Mouse (Mus musculus): ENCODE data around the gene Moap1. TPM values are rescaled to one million over a fixed set of nuclear protein-coding genes. Genes with fewer than 3 reads are reported as not detected.

Gene Moap1
- polyA plus RNA-seq, 1 experiment from 2014 or later, result 7.6 TPM

DNA sequence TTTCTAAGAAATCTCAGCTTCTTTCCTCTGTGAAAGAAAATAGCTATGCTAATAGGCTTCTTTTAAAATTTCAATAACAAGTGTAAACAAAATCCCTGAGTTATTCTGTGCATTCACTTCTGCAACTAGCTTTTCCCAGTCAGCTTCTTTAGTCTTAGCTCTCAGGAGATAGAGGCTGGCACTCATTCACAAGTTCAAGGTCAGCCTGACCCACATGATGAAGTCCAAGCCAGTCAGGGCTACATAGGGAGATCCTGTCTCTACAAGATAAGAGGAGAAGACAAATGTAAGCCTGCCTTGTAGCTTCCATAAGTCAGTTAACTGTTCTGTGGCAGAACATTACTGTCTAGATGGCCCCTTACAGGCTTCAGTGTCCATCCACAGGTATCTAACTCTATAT is 20.2 kb upstream of the Moap1 start:
- Histone ChIP-seq H3K9ac (no peak overlapping the region), H3K9me3 (replicated peaks) (no peaks in the 10 kb centered on the region), H3K4me2 (no peak overlapping the region), H3K4me1 (replicated peaks) (peaks cover 17% of the 10 kb centered on the region), H3K27ac (replicated peaks) (no peak overlapping the region), H3K4me3 (replicated peaks) (no peak overlapping the region), H3K36me3 (replicated peaks) (peaks cover 59% of the 10 kb centered on the region), H3K27me3 (no peaks in the 10 kb centered on the region)
- no peak for ATAC-seq (ENCODE audit: insufficient read depth)

DNA sequence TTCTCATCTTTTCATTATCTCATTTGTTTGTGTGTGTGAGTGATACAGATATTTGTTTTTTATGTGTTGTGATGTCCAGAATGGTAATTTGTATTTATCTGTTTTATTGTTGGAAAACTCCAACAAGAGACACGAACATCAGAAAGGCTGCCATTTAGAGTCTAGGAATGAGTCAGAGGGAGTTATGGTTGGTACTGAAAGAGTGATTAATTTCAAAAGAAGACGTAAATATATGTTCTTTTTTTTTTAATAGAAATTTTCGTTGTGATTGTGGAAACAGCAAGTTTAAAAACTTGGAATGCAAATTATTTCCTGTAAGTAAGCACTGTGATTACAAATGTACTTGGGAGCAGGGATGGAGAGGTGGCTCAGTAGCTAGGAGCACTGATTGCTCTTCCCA is 18.2 kb upstream of the Moap1 start:
- no peak overlapping the region for H3K27ac ChIP-seq (replicated peaks)

DNA sequence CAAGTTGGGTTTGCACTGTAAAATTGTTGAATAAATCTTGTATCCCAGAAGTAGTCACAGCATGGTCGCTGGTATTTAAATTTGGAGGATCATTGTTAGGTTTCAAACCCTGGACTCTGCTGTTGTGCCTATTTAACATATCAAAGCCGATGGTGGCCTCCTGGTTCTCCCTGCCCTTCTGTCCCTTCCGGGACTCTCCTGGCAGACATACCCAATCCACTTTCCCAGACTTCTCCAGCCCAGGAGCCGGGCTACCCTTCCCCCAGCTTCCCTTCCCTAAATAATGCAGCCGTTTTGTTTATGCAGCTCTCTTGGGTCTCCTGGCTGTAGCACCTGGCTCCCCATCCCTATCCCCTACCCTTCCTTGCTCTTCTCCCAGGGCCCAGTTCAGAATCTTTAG is 15.5 kb upstream of the Moap1 start:
- ATAC-seq (ENCODE audit: insufficient read depth), result no peak
- peak overlapping the region; percentile 83 for H3K4me2 ChIP-seq
- peak overlapping the region; percentile 80; the same call in 1 of the 2 replicates for H3K27ac ChIP-seq (replicated peaks)
- peak overlapping the region; percentile 80 for H3K9ac ChIP-seq
- peaks cover 41% of the 10 kb centered on the region for H3K4me1 ChIP-seq (replicated peaks)
- H3K36me3 ChIP-seq (replicated peaks), result peaks cover 19% of the 10 kb centered on the region
- H3K4me3 ChIP-seq (replicated peaks), result peak overlapping the region; percentile 80
- H3K27me3 ChIP-seq, result no peaks in the 10 kb centered on the region
- WGBS (ENCODE audit: insufficient replicate concordance), result 9% methylated on average over 5 of the region's 5 CpGs
- H3K9me3 ChIP-seq (replicated peaks), result no peaks in the 10 kb centered on the region

More for the DNA sequence above, 18.2 kb upstream of the Moap1 start:
- peaks cover 39% of the 10 kb centered on the region for H3K36me3 ChIP-seq (replicated peaks)
- H3K9me3 ChIP-seq (replicated peaks), result no peaks in the 10 kb centered on the region
- no peak overlapping the region for H3K4me3 ChIP-seq (replicated peaks)
- no peak overlapping the region for H3K4me2 ChIP-seq
- no peak for ATAC-seq (ENCODE audit: insufficient read depth)
- WGBS (ENCODE audit: insufficient replicate concordance), result 73% methylated on average over 3 of the region's 3 CpGs
- no peaks in the 10 kb centered on the region for H3K27me3 ChIP-seq
- H3K4me1 ChIP-seq (replicated peaks), result peaks cover 23% of the 10 kb centered on the region
- H3K9ac ChIP-seq, result no peak overlapping the region

DNA sequence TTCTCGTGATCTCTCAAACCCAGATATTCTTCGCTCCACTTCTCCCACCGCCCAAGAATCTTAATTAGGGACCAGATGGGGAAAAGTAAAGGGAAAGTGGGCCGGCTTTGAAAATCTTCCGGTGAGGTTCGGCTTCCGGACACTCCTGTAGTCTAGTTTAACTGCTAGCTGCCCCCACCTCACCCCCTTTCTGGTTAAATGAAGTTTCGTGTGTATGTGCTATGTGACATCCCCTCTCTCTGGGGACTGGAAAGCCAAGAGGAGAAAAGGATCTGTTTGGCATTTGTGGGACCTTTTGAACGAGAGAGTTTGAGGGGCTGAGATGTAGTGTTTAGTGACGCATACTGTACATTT is 14.9 kb upstream of the Moap1 start, which contains the start of gene Gm20604:
TSS of gene Gm20604 (minus strand) at position 270 of the 354 bp plus-strand sequence.
- Histone ChIP-seq H3K9ac (peak within 1 kb of the TSS; percentile 80), H3K4me1 (replicated peaks) (peaks cover 41% of the 10 kb centered on the region), H3K9me3 (replicated peaks) (no peaks in the 10 kb centered on the region), H3K4me3 (replicated peaks) (peak within 1 kb of the TSS; percentile 80), H3K4me2 (peak within 1 kb of the TSS; percentile 83), H3K27ac (replicated peaks) (peak within 1 kb of the TSS; percentile 84), H3K27me3 (no peaks in the 10 kb centered on the region), H3K36me3 (replicated peaks) (peaks cover 15% of the 10 kb centered on the region)
- ATAC-seq (ENCODE audit: insufficient read depth), result no peak
- 1% methylated on average over 10 of the region's 10 CpGs for WGBS (ENCODE audit: insufficient replicate concordance)

DNA sequence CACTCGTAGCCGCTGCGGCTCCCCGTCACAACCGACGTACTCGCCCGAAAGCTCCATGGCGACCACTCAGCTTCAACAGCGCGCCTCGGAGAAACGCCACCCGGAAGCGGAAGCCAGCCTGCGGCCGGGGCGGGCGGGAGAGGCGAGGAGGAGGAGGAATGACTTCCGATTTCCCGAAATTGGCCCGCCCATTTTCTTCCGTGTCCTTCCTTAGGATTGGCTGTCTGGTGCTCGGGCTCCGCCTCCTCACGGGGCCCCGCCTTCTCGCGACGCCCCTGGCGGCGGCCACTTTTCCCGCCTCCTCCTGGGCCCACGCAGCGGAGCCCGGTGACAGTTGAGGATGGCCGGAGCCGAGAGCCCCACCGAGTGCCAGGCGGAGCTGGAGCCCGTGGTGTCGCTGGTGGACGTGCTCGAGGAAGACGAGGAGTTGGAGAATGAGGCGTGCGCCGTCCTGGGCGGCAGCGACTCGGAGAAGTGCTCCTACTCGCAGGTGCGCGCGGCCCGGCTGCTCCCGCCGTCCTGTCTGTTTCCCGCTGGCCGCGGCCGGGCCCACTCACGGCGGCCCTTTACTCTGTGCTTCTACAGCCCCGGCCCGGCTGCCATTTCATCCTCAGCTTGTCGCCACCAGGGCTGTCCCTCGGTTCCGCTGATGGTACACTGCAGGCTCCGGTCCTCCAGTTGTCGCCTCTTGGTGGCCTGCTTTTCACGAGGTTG is 14.4 kb upstream of the Moap1 start, which contains the start of the genes Gm28051, Gon7 and Ubr7:
TSS of gene Gm28051 (minus strand) at position 77 of the 714 bp plus-strand sequence.
TSS of gene Gon7 (minus strand) at position 115 of the 714 bp plus-strand sequence.
TSS of gene Ubr7 (plus strand) at position 279 of the 714 bp plus-strand sequence.
- Histone ChIP-seq H3K9me3 (replicated peaks) (no peaks in the 10 kb centered on the region), H3K27ac (replicated peaks) (peak within 1 kb of the TSS; percentile 84), H3K9ac (peak within 1 kb of the TSS; percentile 80), H3K4me3 (replicated peaks) (peak within 1 kb of the TSS; percentile 80), H3K4me1 (replicated peaks) (peaks cover 41% of the 10 kb centered on the region), H3K27me3 (no peaks in the 10 kb centered on the region), H3K36me3 (replicated peaks) (peaks cover 14% of the 10 kb centered on the region), H3K4me2 (peak within 1 kb of the TSS; percentile 83)
- under 1% methylated on average over 73 of the region's 73 CpGs for WGBS (ENCODE audit: insufficient replicate concordance)
- ATAC-seq (ENCODE audit: insufficient read depth), result peak; percentile 95

DNA sequence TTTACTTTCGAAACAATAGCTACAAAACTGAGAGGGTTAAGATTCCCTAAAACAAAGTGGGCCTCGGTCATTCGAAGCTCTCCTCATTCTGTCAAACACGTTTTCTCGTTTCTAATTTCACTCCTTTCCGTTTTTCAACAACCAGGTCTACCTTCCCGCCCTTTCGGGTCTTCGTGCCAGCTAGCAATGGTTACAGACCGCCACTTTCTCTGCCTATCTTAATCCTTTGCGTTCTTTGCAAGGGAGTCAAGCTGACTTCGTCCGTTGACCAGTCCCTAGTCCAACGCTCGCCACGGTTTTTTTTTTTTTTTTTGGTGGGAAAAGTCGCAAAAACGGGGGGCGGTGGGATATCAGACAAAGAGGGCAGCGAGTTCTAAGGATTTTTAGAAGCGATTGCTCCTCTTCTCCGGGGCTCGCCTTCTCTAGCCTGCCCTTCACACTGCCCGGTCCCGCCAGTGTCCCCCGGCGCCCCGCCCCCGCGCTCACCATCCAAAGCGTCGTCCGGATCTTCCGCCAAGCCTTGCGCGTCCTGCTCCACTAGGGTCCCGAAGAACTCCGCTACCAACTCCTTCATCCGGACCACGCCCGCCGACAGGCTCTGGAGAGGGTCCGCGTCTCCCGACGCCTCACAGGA is 13.7 kb upstream of the Moap1 start:
- Histone ChIP-seq H3K4me3 (replicated peaks) (peak overlapping the region; percentile 80), H3K27me3 (no peaks in the 10 kb centered on the region), H3K36me3 (replicated peaks) (peaks cover 7% of the 10 kb centered on the region), H3K27ac (replicated peaks) (peak overlapping the region; percentile 84), H3K9ac (peak overlapping the region; percentile 70), H3K9me3 (replicated peaks) (no peaks in the 10 kb centered on the region), H3K4me2 (peak overlapping the region; percentile 83), H3K4me1 (replicated peaks) (peaks cover 41% of the 10 kb centered on the region)
- WGBS (ENCODE audit: insufficient replicate concordance), result 1% methylated on average over 46 of the region's 46 CpGs
- peak; percentile 82 for ATAC-seq (ENCODE audit: insufficient read depth)

DNA sequence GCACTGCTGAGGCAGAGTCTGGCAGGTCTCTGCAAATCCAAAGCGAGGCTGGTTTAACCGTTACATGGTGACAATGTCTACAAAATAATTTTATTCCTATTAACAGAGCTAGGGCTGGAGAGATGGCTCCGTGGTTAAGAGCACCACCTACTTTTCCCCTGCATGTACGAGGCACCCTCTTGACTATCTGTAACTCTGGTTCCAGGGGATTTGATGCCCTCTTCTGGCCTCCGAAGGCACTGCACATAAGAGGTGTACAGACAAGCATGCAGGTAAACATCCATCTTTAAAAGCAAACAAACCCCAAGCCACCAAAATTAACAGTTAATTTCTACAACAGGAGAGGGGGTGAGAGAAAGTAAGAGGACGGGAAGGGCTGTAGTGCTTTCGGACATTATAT is 12.8 kb upstream of the Moap1 start:
- Histone ChIP-seq H3K27ac (replicated peaks) (no peak overlapping the region), H3K36me3 (replicated peaks) (peaks cover 6% of the 10 kb centered on the region), H3K27me3 (no peaks in the 10 kb centered on the region), H3K9ac (peak overlapping the region; percentile 70; the same call in 1 of the 2 replicates), H3K4me2 (peak overlapping the region; percentile 83), H3K4me3 (replicated peaks) (peak overlapping the region; percentile 80), H3K4me1 (replicated peaks) (peaks cover 41% of the 10 kb centered on the region), H3K9me3 (replicated peaks) (no peaks in the 10 kb centered on the region)
- 73% methylated on average over 7 of the region's 7 CpGs for WGBS (ENCODE audit: insufficient replicate concordance)
- ATAC-seq (ENCODE audit: insufficient read depth), result no peak

DNA sequence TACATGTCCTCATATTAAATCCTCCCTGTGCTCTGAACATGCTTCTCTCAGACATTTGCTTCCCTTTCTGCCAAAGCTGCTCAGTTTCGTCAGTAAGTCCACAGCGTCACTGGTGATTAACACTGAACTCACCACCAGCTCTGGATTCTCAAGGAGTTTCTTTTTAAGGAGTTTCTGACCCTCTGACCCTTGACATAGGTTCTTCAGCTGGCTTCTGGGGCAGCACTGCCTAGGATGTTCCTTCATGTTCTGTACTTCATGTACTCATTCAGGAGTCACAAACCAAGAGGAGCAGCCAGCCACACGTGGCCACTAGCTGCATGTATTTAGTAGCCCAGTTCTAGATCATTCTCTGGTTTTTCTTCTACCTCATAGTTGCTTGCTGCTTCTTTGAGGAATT is 4.8 kb upstream of the Moap1 start:
- H3K9me3 ChIP-seq (replicated peaks), result no peaks in the 10 kb centered on the region
- ATAC-seq (ENCODE audit: insufficient read depth), result no peak
- peaks cover 30% of the 10 kb centered on the region for H3K4me1 ChIP-seq (replicated peaks)
- H3K4me2 ChIP-seq, result no peak overlapping the region
- 78% methylated on average over 3 of the region's 3 CpGs for WGBS (ENCODE audit: insufficient replicate concordance)
- H3K27ac ChIP-seq (replicated peaks), result no peak overlapping the region
- no peak overlapping the region for H3K4me3 ChIP-seq (replicated peaks)
- peaks cover 34% of the 10 kb centered on the region for H3K36me3 ChIP-seq (replicated peaks)
- no peak overlapping the region for H3K9ac ChIP-seq
- no peaks in the 10 kb centered on the region for H3K27me3 ChIP-seq

DNA sequence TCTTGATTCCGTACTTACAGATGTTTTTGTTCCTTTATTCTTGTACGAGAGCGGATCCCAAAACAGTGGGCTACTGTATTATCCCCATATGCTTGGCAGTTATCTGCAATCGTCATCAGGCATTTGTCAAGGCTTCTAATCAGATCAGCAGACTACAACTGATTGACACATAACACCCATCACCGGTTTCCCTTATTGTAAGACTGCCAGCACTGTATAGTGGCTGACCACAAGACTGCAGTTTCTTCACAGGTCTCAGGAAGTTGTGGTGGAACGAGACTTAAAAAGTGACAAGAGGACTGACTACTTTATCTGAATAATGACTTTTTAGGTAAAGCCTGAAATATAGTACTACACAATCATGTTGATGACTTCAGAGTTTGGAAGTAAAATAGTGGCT is 1.4 kb upstream of the Moap1 start:
- Histone ChIP-seq H3K4me1 (replicated peaks) (peaks cover 43% of the 10 kb centered on the region), H3K9ac (peak overlapping the region; percentile 92), H3K27ac (replicated peaks) (peak overlapping the region; percentile 96), H3K27me3 (no peaks in the 10 kb centered on the region), H3K4me2 (peak overlapping the region; percentile 78), H3K4me3 (replicated peaks) (peak overlapping the region; percentile 92), H3K9me3 (replicated peaks) (no peaks in the 10 kb centered on the region), H3K36me3 (replicated peaks) (peaks cover 34% of the 10 kb centered on the region)
- 18% methylated on average over 6 of the region's 6 CpGs for WGBS (ENCODE audit: insufficient replicate concordance)
- ATAC-seq (ENCODE audit: insufficient read depth), result no peak

DNA sequence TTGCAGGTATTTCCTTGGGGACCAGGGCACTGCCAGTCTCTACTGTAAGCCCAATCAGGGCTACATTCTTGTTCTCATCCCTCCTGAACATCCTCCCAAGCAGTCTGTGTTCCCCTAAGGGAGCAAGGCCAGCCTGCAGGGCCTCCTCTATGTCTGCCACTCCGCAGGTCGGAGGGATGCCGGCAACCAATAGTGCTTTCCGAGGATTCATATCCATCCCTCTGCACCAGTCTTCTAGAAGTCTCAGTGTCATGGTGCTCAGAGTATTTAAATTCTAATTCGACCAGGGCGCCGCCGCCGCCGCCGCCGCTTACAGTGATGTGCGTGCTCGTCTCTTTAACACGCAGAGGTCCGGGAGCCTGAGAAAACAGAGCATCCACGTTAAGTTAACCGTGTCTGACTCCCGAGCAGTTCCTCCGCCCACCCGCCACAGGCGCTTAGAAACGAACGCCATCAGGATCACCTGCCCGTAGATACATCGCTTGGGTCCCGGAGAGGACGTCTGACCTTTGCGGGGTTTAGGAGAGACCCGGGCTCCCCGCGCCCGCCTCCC is 349 bp downstream of the Moap1 start:
- Histone ChIP-seq H3K27me3 (no peaks in the 10 kb centered on the region), H3K36me3 (replicated peaks) (peaks cover 21% of the 10 kb centered on the region), H3K9ac (peak overlapping the region; percentile 92), H3K4me3 (replicated peaks) (peak overlapping the region; percentile 92), H3K9me3 (replicated peaks) (no peaks in the 10 kb centered on the region), H3K4me2 (peak overlapping the region; percentile 78), H3K27ac (replicated peaks) (peak overlapping the region; percentile 96), H3K4me1 (replicated peaks) (peaks cover 31% of the 10 kb centered on the region)
- WGBS (ENCODE audit: insufficient replicate concordance), result 1% methylated on average over 33 of the region's 33 CpGs
- ATAC-seq (ENCODE audit: insufficient read depth), result peak; percentile 62

DNA sequence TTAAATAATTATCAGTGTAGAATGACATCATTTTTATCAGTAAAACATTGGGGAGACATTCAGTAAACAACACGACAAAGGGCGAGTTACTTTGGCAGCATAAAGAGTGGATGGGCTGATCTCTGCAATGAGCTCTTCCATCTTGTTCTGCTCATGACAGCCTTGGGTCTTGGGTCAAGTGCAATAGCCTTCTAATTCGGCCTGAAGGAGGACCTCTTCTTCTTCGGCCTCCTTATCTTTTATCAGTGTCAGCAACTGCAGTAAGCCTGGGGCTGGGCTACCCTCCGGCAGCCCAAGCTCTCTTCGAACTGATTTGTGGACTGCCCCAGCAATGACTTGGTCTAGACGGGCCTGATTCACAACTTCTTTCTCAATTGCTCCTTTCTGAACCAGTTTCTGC is 1.4 kb downstream of the Moap1 start:
- no peak for ATAC-seq (ENCODE audit: insufficient read depth)
- Histone ChIP-seq H3K9me3 (replicated peaks) (no peaks in the 10 kb centered on the region), H3K4me1 (replicated peaks) (peaks cover 31% of the 10 kb centered on the region), H3K27ac (replicated peaks) (no peak overlapping the region), H3K9ac (no peak overlapping the region), H3K4me2 (peak overlapping the region; percentile 78; the same call in 1 of the 2 replicates), H3K27me3 (no peaks in the 10 kb centered on the region), H3K36me3 (replicated peaks) (0 out of 2 replicates have a peak, but pooled peaks cover 11% of the 10 kb centered on the region), H3K4me3 (replicated peaks) (no peak overlapping the region)
- 45% methylated on average over 7 of the region's 7 CpGs for WGBS (ENCODE audit: insufficient replicate concordance)

Measured in liver, embryonic 15.5 days (tissue).